ENCODE assay signal across 1 mouse cellular context in the genomic region with DNA sequence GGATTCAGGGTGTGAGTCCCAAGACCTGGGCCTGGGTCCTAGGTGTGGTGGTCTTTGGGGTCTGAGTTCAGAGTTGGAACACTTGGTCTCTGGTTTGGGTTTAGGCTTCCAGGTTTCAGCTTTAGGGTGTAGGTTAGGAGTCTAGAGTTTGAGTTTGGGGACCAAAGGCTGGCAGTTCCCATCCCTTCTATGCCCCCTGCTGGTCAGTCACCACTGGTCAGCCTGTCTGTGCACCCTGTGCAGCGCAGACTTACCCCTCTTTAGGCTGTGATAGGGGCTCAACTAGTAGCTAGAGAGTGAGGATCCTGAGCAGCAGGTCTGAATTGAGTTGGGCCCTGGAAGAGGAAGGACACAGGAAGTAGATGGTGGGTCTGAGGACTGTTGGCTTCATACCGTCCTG.
A peak's percentile ranks its signal among the peaks of the same experiment; 100 is the strongest.
TF ChIP-seq lines count a peak whose summit lies in the region.

No protein-coding gene starts in this region.

TF ChIP-seq in CH12.LX, 34 proteins besides CTCF, POLR2A, EP300 and RAD21:
- peak; percentile 12; the same call in 1 of the 2 replicates for TF ChIP-seq ZC3H11A (IDR thresholded peaks at IDR 0.05; ENCODE audit: low read depth, low read length)
- peak; percentile 89 for TF ChIP-seq SMC3 (IDR thresholded peaks at IDR 0.05; ENCODE audit: low read depth, low read length)
- TF ChIP-seq JUN (IDR thresholded peaks at IDR 0.05; ENCODE audit: insufficient read depth, low read depth, low read length), result no peak
- no peak for TF ChIP-seq ZNF384 (IDR thresholded peaks at IDR 0.05; ENCODE audit: low read depth, low read length)
- TF ChIP-seq USF1 (IDR thresholded peaks at IDR 0.05; ENCODE audit: low read depth, low read length), result no peak
